Mouse (Mus musculus) urinary bladder, postnatal 4 days (tissue): ENCODE measurements around the gene Thyn1.

Experiments used
- DNase-seq, 2 experiments: peaks; one replicate each; pipeline ENCODE4 v3.0.0; 2021 to 2022; ENCODE audit warnings: low spot score in 2 of 2

Gene Thyn1

GRCm38 (mm10) chr9:27029828-27030762, 30.6 kb downstream of the Thyn1 start, which contains the start of the genes Vps26b and Ncapd3:
Vps26b (minus strand) TSS chr9:27030065.
Ncapd3 (plus strand) TSS chr9:27030175.
- peak; percentile 91 to 96 for DNase-seq

DNA sequence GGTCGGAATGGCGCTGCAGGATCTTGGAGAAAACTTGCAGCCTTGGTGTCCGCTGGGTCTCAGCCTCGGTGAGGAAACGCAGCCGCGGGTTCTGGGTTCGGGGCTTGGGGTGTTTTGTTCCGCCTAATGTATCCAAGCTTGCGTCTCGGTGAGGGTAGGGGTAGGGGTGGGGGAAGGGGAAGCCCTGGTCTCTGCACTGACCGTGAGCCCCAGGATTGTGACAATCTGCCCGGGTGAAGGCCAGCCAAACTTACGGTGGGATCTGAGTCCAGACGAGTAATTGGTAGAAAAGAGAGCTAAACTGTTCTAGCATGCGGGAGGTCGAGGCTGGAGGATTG, 31.2 kb downstream of the Thyn1 start:
- no peak for DNase-seq

DNA sequence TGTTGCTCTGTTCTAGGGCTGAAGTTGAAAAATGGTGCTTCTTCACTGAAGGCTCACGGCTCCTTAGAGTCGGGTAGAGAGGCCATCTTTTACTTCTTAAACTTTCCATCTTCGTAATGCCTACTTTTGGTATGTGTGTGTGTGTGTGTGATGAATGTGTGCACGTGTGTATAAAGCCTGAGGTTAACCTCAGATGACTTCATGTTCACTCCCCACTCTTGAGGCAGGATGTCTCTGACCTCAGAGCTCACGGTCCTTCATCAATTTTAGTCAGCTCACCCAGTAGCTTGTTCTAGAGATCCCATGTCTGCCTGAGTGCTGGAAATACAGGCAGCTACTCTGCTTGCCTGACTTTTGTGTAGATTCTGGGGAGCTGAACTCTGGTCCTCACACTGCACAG, 44.4 kb downstream of the Thyn1 start:
- DNase-seq, result no peak

- no peak for DNase-seq
These were observed 50.0 kb downstream of the Thyn1 start for GRCm38 (mm10) chr9:27049492-27049891.
